Mouse (Mus musculus) bone marrow, adult 2 months (tissue): ENCODE data around the gene Hsd17b3.

Source experiments
- CTCF ChIP-seq: fragments of 200-500 bp; IDR thresholded peaks from 2 replicates; pipeline ENCODE4 v1.5.1; 2011; ENCODE audit warnings: low read length, control low read depth; ENCODE audit not compliant: control insufficient read depth, insufficient read depth
- POLR2A ChIP-seq: fragments of 200-500 bp; IDR thresholded peaks from 2 replicates; pipeline ENCODE4 v1.6.1; 2011; ENCODE audit warnings: low read depth, mild to moderate bottlenecking, control low read depth, low read length, borderline replicate concordance; ENCODE audit not compliant: control insufficient read depth

- no peak for TF ChIP-seq CTCF
- no peak for TF ChIP-seq POLR2A
Observed at GRCm38 (mm10) chr13:64077591-64077990, 11.4 kb downstream of the Hsd17b3 start.
